Mouse (Mus musculus) heart, postnatal 14 days (tissue): Measurements from ENCODE around the gene Olfr804. TPM values are rescaled to one million over a fixed set of nuclear protein-coding genes. Genes with fewer than 3 reads are reported as not detected.

ENCODE experiments used
- DNase-seq, 2 experiments: peaks; one replicate each; pipeline ENCODE4 v3.0.0; 2021 to 2022
- intact Hi-C: fragments of 180-260 bp; cut with DNase I; formaldehyde crosslinking; loops from one replicate; pipeline ENCODE4 v1.15.1; 2025
- long read RNA-seq, 2 experiments: library from polyadenylated mRNA; stranded (forward); transcript quantifications; one replicate each; pipeline ENCODE4 v2.0.0; 2021
- microRNA-seq, 2 experiments: library from miRNA; unstranded; fragments of <30 nt; microRNA quantifications; one replicate each; pipeline ENCODE4 v1.2.0; 2021 to 2022
- total RNA-seq, 2 experiments: library from RNA; stranded (reverse); gene quantifications; 2 replicates each; pipeline ENCODE4 v1.2.3; 2021

The Olfr804 gene
- total RNA-seq: not detected
- long read RNA-seq, experiment 1: 0 reads
- long read RNA-seq, experiment 2: 0 reads

DNA sequence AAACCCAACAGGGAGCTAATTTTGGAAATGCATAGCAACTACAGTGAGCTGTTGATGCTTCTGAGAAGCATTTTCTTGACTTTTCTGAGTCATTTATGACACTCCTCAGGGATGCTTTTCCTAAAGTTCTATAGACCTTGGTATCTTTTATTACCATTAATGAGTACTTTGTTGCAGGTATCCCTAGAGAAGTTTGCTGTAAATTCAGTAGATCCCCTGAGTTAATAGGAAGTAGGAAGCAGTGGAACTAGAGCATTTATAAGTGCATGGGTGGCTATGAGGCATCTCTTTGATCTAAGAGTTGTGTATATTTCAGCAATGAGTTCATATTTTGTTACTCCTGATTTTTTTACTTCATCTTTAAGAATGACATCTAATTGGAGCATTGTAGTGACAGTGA, at the start of gene Olfr804:
Gene Olfr804 (plus strand): TSS at position 301 of the 400 bp plus-strand sequence.
- intact Hi-C loops: no loop called here
- DNase-seq: no peak

- intact Hi-C loops: no loop called here
Measured at GRCm38 (mm10) chr10:129657394-129657793, 45.6 kb upstream of the Olfr804 start, which contains the start of gene Olfr800. Gene Olfr800, plus strand, starts transcription at chr10:129657694.

GRCm38 (mm10) chr10:129673765-129674164, 29.2 kb upstream of the Olfr804 start, which contains the start of gene Olfr801:
Gene Olfr801, minus strand, starts transcription at chr10:129673865.
- no peak for DNase-seq
- intact Hi-C loops: no loop called here

More at GRCm38 (mm10) chr10:129657394-129657793, 45.6 kb upstream of the Olfr804 start, which contains the start of gene Olfr800:
- DNase-seq: no peak

- DNase-seq: no peak
- intact Hi-C loops: no loop called here
Measured at GRCm38 (mm10) chr10:129688069-129688468, 14.9 kb upstream of the Olfr804 start, which contains the start of gene Olfr802. Gene Olfr802, minus strand, starts transcription at chr10:129688169.

GRCm38 (mm10) chr10:129694186-129694585, 8.8 kb upstream of the Olfr804 start, which contains the start of gene Olfr803:
Gene Olfr803, minus strand, starts transcription at chr10:129694286.
- intact Hi-C loops: no loop called here
- no peak for DNase-seq

GRCm38 (mm10) chr10:129729275-129729674, 26.3 kb downstream of the Olfr804 start, which contains the start of gene Olfr805:
Gene Olfr805, minus strand, starts transcription at chr10:129729375.
- intact Hi-C loops: no loop called here
- DNase-seq: no peak

GRCm38 (mm10) chr10:129741821-129742220, 38.8 kb downstream of the Olfr804 start, which contains the start of gene Olfr806:
Gene Olfr806, minus strand, starts transcription at chr10:129741921.
- no peak for DNase-seq
- intact Hi-C loops: no loop called here

DNA sequence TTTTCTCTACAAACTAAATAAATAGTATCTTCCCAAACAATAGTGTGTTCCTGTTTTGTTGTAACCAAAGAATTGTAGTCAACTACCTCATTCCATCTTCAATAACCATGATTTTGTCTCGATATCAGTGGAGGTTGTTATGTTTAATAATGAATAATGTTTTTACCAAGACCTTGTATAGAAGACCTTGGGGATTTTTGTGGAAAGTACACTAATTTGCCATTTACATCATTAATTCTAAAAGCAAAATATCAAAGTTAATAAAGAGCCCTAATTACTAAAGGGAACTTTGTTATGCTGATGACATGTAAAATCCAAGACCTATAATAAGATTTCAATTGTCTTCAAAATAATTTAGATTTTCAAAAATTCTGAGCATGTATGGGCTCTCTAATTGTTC, 54.7 kb downstream of the Olfr804 start, which contains the start of gene Olfr807:
Gene Olfr807 (minus strand): TSS at position 101 of the 400 bp plus-strand sequence.
- intact Hi-C loops: no loop called here

More for the DNA sequence above, 54.7 kb downstream of the Olfr804 start, which contains the start of gene Olfr807:
- no peak for DNase-seq

Small RNA genes within 50 kb of the gene (microRNA-seq; reads per million reads assigned to microRNA genes)
- gene Gm24485: 0 reads per million in 2 experiments

Other genes with a start within 250 kb of the Olfr804 start
- not detected for gene Olfr787, start 241.3 kb upstream of the Olfr804 start, total RNA-seq
- not detected for gene Olfr788, start 232.2 kb upstream of the Olfr804 start, total RNA-seq
- not detected for gene Olfr789, start 218.5 kb upstream of the Olfr804 start, total RNA-seq
- not detected for gene Olfr790, start 204.7 kb upstream of the Olfr804 start, total RNA-seq
- gene Olfr791, start 181.4 kb upstream of the Olfr804 start, total RNA-seq: not detected
- not detected for gene Olfr792, start 164.0 kb upstream of the Olfr804 start, total RNA-seq
- gene Olfr794, start 135.6 kb upstream of the Olfr804 start, total RNA-seq: not detected
- not detected for gene Olfr796, start 90.6 kb upstream of the Olfr804 start, total RNA-seq
- not detected for gene Olfr798, start 75.3 kb upstream of the Olfr804 start, total RNA-seq
- not detected for gene Olfr799, start 65.7 kb upstream of the Olfr804 start, total RNA-seq
- not detected for gene Olfr800, start 45.5 kb upstream of the Olfr804 start, total RNA-seq
- not detected for gene Olfr801, start 29.3 kb upstream of the Olfr804 start, total RNA-seq
- not detected for gene Olfr802, start 15.0 kb upstream of the Olfr804 start, total RNA-seq
- gene Olfr803, start 8.9 kb upstream of the Olfr804 start, total RNA-seq: not detected
- gene Olfr805, start 26.2 kb downstream of the Olfr804 start, total RNA-seq: not detected
- not detected for gene Olfr806, start 38.7 kb downstream of the Olfr804 start, total RNA-seq
- gene Olfr807, start 54.6 kb downstream of the Olfr804 start, total RNA-seq: not detected
- not detected for gene Olfr808, start 62.3 kb downstream of the Olfr804 start, total RNA-seq
- not detected for gene Olfr809, start 71.4 kb downstream of the Olfr804 start, total RNA-seq
- gene Olfr810, start 91.7 kb downstream of the Olfr804 start, total RNA-seq: not detected
- gene Olfr811, start 101.2 kb downstream of the Olfr804 start, total RNA-seq: not detected
- gene Olfr812, start 142.9 kb downstream of the Olfr804 start, total RNA-seq: not detected
- gene Olfr813, start 152.2 kb downstream of the Olfr804 start, total RNA-seq: not detected
- not detected for gene Olfr814, start 176.6 kb downstream of the Olfr804 start, total RNA-seq
- gene Olfr815, start 202.7 kb downstream of the Olfr804 start, total RNA-seq: not detected
- gene Olfr816, start 212.4 kb downstream of the Olfr804 start, total RNA-seq: not detected
- not detected for gene Olfr818, start 245.9 kb downstream of the Olfr804 start, total RNA-seq